Mouse (Mus musculus): ENCODE measurements at regions not wholly inside any gene's neighbourhood (a gene's known extent, or its start where the extent isn't known, plus 50 kb on each side); places are given as distances from the start of the nearest gene placed in this dataset.
A peak's percentile ranks its signal among the peaks of the same experiment; 100 is the strongest.

DNA sequence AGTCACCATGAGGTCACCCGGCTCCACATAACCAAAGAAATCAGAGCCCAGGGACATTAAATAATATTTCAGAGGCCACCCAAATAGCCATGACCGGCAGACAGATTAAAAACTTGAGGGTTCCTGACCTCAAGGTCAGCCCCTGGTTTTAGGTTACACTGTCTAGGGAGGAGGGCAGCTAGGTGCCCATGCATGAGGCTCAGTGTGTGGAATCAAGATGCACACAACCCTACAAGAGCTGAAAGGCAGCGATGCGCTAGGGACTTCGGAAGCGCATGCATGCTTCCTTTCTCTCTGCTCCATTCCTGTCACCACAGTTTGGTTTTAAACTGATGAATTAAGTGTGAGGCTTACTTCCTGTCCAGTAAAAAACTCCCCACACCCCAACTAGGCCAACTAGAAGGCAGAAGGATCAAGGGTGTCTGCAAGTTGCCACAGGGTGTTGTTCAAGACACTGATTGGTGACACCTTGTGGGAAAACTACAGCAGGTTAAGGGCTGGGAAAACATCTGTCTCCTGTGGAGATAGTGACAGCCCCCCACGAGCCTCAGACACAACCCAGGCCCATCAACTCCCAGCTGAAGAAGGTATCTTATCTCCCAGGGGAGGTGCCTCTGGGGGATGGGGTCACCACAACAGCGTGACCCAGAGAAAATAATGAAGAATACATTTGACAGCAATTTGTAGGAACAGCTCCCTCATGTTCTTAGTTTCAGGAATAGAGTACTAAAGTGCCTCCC lies 127.2 kb upstream of the Gdnf start:
- DNase-seq (ENCODE audit: low spot score in 2 of 2): no peak

DNA sequence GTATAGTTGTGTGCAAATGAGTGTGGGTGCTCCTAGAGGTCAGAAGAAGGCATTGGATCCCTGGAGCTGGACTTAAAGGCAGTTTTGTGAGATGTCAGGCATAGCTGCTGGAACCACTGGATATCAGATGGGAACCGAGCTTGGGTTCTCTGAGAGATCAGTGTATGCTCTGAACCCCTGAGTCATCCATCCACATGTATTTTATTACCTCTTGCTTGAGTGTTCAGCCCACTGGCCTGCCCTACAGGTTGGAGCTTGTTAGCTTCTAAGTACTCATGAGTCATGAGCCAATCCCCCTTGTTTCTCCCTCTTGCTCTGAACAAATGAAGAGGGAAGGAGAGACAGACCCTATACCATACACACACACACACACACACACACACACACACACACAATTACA lies 119.4 kb upstream of the Gdnf start:
- DNase-seq (ENCODE audit: low spot score in 2 of 2): no peak

DNA sequence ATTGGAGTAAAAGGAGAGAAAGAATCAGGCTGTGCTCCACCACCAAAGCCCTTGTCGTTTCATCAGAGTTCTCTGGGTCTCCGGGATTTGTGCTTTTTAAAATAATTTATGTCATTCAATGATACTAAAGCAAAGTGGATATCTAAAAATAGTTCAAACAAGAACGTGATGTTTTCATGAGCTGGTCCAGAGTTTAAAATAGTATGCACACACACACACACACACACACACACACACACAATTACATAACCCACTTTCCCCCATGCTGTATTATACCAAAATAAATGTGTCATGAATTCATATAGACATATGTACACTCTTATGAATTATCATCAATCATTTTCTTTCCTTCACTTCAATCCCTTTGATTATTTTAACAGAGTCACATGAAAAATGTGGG lies 118.5 kb upstream of the Gdnf start:
- no peak for DNase-seq (ENCODE audit: low spot score in 2 of 2)

DNA sequence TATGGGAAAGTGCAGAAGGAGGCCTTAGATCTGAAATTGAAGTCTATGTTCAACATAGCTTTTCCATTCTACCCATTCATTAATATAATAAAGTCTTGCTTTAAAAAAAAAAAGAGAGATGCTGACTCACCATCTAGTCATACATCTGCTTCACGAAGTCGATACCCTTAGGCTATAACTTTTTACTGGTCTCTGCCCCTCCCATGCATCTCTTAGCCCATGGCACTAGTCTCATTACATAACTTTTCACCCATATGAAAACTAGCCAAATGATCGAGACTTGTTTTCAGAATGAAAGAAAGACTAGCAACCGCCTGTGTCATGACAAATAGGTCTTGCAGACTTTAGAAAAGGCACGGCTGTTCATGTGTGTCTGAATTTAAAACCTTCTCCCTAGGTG lies 116.6 kb upstream of the Gdnf start:
- no peak for DNase-seq (ENCODE audit: low spot score in 2 of 2)

DNA sequence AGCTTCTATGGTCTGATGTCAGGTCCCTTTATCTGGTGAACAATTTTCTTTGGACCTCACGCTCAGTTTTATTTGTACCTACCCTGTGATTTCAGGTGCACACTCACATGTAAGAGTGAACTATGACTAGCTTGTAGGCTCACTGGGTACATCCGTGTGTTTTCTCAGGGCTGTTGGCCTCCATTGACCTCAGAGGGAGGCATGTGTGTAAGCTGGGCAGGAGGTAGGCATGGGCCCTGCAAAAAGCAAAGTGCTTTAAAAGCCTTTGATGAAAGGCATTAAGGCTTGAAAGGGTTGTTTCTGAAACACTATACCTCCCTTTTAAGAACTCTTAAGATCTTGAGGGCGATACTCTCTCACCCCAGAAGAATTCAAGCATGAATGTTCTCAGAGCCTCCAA lies 112.9 kb upstream of the Gdnf start:
- DNase-seq (ENCODE audit: low spot score in 2 of 2): no peak

DNA sequence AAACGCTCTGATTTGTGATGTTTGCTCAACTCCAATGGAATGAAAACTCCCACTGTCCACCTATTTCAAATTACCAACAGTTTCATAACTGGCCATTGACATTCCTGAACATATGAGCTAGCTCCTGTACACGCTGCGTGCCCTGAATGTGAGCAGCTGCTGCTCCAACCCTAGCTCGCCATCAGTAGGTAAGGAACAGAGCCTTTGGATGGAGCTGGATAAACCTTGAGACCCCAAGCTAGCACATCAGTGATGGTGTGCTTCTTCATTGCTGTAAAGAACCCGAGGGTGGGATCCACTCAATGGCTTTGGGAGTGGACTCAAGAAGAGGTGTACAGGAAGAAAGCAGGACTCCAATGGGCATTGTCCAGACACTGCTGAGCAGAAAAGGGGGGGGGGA lies 101.8 kb upstream of the Gdnf start:
- no peak for DNase-seq (ENCODE audit: low spot score in 2 of 2)

DNA sequence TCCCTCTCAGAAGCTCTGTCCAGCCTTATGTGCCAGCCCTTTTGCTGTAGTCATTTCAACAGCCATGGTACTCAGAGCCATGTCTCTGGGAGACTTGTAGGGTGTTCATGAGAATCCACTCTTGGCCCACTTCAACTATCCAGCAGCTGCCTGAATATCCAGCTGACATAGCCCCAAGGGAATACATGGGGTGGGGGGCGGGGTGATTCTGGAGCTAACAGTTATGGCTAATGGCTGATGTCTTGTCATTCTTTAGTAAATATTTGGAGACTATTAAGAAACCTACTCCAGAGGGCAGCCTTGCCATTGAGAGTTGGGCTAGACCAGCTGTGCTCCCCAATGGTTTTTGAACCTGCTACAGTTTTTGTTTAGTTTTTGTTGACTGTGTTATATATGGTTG lies 96.0 kb upstream of the Gdnf start:
- no peak for DNase-seq (ENCODE audit: low spot score in 2 of 2)

DNA sequence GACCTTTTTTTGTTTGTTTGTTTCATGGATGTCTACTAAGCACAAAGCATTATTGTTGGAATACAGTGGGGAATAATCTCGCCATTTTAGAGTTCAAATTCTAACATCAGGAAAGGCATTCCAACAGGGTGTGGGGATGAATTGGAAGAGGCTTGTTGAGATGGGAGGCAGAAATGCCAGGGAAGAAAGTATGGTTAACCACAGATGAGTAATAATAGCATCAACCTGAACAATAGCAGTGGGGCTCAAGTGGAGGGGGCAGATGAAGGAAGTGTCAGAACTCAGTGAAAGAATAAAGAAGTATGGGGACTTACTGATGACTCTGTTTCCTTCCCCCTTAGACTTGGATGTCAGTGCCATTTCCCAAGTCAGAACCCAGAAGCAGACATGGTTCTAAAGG lies 94.5 kb upstream of the Gdnf start:
- no peak for DNase-seq (ENCODE audit: low spot score in 2 of 2)

DNA sequence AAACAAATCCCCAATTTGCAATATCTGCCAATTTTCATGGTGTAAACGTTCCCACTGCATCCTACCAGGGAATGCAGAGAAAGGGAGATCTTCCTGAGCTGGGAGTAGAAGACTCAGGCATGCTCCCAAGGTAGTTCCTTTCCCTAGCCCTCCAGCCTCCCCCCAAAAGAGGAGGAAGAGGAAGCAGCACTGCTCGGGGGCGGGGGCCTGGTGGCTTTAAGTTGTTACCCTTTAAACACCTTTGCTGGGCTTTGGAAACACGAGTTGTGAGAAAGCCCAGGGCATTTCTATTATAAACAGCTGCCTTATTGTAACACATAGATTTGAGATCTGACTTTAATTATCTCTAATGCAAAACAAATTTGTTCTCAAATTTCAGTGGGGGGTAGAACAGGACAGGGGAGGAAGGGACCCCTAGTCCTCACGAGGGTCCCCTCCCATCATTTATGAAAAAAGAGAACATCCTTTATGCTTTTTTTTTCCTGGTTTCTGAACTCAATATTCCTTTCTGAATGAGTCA lies 87.4 kb upstream of the Gdnf start:
- no peak for DNase-seq (ENCODE audit: low spot score in 2 of 2)

DNA sequence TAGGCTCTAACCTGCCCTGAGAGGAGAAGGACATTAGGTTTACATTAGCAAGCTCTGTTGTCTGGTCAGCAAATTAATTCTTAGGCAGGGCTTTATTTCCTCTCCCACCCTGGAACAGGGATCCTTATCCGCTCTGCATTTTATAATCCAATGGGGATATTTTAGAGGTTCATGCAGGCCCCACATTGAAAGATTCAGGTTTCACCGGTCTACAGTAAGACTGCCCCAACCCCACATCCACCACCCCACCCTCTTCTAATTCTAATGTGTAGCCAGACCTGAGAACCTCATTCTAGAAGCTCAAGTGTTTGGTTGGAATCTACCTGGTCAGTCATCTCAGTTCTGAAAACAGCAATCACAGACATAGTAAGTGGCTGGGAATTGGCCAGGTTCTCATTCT lies 86.9 kb upstream of the Gdnf start:
- DNase-seq (ENCODE audit: low spot score in 2 of 2): no peak

DNA sequence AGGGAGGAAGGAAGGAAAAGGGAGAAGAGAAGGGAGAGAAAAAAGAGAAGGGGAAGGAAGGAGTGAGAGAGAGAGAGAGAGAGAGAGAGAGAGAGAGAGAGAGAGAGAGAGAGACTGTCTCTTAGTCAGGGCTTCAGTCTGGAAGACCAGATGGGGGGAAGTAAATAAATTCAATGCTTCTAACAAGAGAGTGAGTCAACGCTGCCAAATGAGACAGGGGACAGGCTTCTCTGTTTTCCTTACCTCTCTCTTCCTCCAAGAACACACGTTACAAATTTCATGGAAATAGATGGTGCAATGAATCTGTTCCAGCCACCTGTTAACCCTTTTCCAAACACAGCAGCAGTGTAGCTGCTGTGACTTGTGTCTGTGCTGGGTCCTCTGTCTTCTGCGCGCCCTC lies 85.1 kb upstream of the Gdnf start:
- peak; percentile 7 to 26 for DNase-seq (ENCODE audit: low spot score in 2 of 2)

DNA sequence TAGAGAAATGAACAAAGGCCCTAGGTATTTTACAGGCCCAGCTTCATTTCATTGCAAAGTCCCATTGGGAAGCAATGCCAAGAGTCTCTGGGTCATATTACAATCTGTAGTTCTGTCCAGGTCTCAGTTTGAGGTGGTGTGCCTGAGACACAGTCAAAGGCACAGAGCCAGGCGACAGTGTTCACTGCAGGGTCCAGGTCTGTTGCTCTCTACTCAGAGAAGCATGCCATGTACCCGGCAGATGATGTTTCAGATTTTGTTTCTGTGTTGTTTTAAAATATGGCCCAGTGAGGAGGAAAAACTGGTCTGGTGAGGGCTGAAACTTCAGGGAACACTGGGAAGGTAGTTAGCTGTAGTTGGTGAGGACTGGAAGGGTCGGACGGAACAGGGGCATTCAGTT lies 63.1 kb upstream of the Gdnf start:
- DNase-seq (ENCODE audit: low spot score in 2 of 2): no peak

DNA sequence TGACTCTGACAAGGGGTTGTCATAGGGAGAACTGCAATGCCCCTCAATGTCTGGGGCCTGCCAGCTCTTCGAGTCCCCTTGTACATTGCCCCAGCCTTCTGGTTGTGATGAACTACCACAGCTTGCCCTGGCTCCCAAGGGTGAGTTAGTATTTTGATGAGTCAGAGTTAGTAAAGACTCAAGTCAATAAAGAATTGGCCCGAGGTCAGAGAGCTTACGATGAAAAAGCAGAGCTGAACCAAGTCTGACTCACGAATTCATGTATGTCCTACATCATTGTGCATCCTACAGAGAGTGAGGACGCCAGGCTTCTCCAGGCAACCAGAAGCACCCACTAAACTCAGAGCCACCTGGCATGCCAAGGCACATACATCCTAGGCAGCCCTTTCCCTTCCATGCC lies 60.2 kb upstream of the Gdnf start:
- DNase-seq (ENCODE audit: low spot score in 2 of 2): no peak
